Mouse (Mus musculus) ES-E14 (cell line): ENCODE measurements around the gene Cbl. TPM values are rescaled to one million over a fixed set of nuclear protein-coding genes. Genes with fewer than 3 reads are reported as not detected.
A peak's percentile ranks its signal among the peaks of the same experiment; 100 is the strongest.

Experiments used
- DNase-seq: peaks from one replicate; pipeline ENCODE4 v3.0.0-alpha.2; 2013; ENCODE audit warnings: low read depth, low spot score
- H3K27ac ChIP-seq: 2 replicates; pipeline ENCODE4 v1.5.1; 2012; ENCODE audit warnings: low read depth, mild to moderate bottlenecking, low read length, moderate library complexity, mixed read lengths; ENCODE audit not compliant: poor library complexity, insufficient read depth, severe bottlenecking
- H3K36me3 ChIP-seq: 2 replicates; pipeline ENCODE4 v1.6.1; 2012; ENCODE audit warnings: mild to moderate bottlenecking, low read length, moderate library complexity, mixed read lengths; ENCODE audit not compliant: control insufficient read depth, poor library complexity, insufficient read depth, severe bottlenecking
- H3K4me1 ChIP-seq, 2 experiments: fragments of 150-350 bp in 1 of 2; sonication (generic) in 1 of 2; 2 replicates each; pipeline ENCODE4 v1.6.1; 2012; ENCODE audit warnings: low read length in 2 of 2, mild to moderate bottlenecking in 1 of 2, mixed read lengths in 1 of 2; ENCODE audit not compliant: control insufficient read depth in 2 of 2, insufficient read depth in 2 of 2, poor library complexity in 1 of 2
- H3K4me3 ChIP-seq, 2 experiments: fragments of 150-350 bp in 1 of 2; sonication (generic) in 1 of 2; 2 replicates each; pipeline ENCODE4 v1.5.1; 2012; ENCODE audit warnings: low read length in 2 of 2, low read depth in 1 of 2, mild to moderate bottlenecking in 1 of 2, mixed read lengths in 1 of 2; ENCODE audit not compliant: insufficient read depth in 1 of 2, poor library complexity in 1 of 2, severe bottlenecking in 1 of 2
- H3K9ac ChIP-seq: 2 replicates; pipeline ENCODE4 v1.6.1; 2012; ENCODE audit warnings: low read depth, mild to moderate bottlenecking, low read length, mixed read lengths; ENCODE audit not compliant: poor library complexity, insufficient read depth, severe bottlenecking
- H3K9me3 ChIP-seq: fragments of 150-350 bp; sonication (generic); 2 replicates; pipeline ENCODE4 v1.6.1; 2012; ENCODE audit warnings: low read depth, mild to moderate bottlenecking, low read length; ENCODE audit not compliant: control insufficient read depth, insufficient read depth
- CHD2 ChIP-seq: IDR thresholded peaks from 2 replicates; pipeline ENCODE4 v1.6.1; 2014; ENCODE audit warnings: mild to moderate bottlenecking, low read depth, low read length, inconsistent platforms
- HCFC1 ChIP-seq: IDR thresholded peaks from 2 replicates; pipeline ENCODE4 v1.6.1; 2012; ENCODE audit warnings: low read length, inconsistent platforms, borderline replicate concordance; ENCODE audit not compliant: insufficient read depth
- MAFK ChIP-seq: IDR thresholded peaks from 2 replicates; pipeline ENCODE4 v1.6.1; 2014; ENCODE audit warnings: mild to moderate bottlenecking, low read depth, low read length, inconsistent platforms; ENCODE audit not compliant: insufficient read depth
- ZC3H11A ChIP-seq: IDR thresholded peaks from 2 replicates; pipeline ENCODE4 v1.6.1; 2012; ENCODE audit warnings: low read depth, mild to moderate bottlenecking, inconsistent platforms, low read length, borderline replicate concordance
- ZNF384 ChIP-seq: IDR thresholded peaks from 2 replicates; pipeline ENCODE4 v1.6.1; 2012; ENCODE audit warnings: low read depth, low read length, inconsistent platforms
- in situ Hi-C, 2 experiments: fragments of 600-800 bp; cut with MboI; formaldehyde crosslinking; loops; one replicate each; pipeline ENCODE4 v1.15.1; 2025; ENCODE audit warnings: low sequenced_read_pairs in 2 of 2, inconsistent platforms in 1 of 2; ENCODE audit not compliant: unreplicated experiment in 2 of 2
- total RNA-seq: library from RNA; depleted of rRNA; stranded (reverse); fragments of 300-350 nt; gene quantifications from 2 replicates; pipeline ENCODE4 v1.2.3, GENCODE M21; 2012; rRNA removed

Gene Cbl
- total RNA-seq, 1 experiment, result 17.3 TPM

GRCm38 (mm10) chr9:44096536-44096935 is 137.3 kb downstream of the Cbl start:
- Histone ChIP-seq H3K9me3 (no peaks in the 10 kb centered on the region), H3K4me3 (no peak overlapping the region), H3K36me3 (peaks cover 4% of the 10 kb centered on the region; the same call in 1 of the 2 replicates), H3K27ac (no peak overlapping the region), H3K4me1 (peaks cover 0 to 4% of the 10 kb centered on the region in 2 experiments; a peak in 1 of 4 replicates), H3K9ac (no peak overlapping the region)
- TF ChIP-seq MAFK, result no peak
- TF ChIP-seq HCFC1, result no peak
- no peak for TF ChIP-seq ZC3H11A
- no peak for TF ChIP-seq CHD2
- no peak for TF ChIP-seq ZNF384
- no peak for DNase-seq
- in situ Hi-C loops, result no loop called here

GRCm38 (mm10) chr9:44095781-44096180 is 138.1 kb downstream of the Cbl start:
- Histone ChIP-seq H3K4me1 (peaks cover 0 to 2% of the 10 kb centered on the region in 2 experiments; a peak in 1 of 4 replicates), H3K9ac (no peak overlapping the region), H3K36me3 (peaks cover 4% of the 10 kb centered on the region; the same call in 1 of the 2 replicates), H3K4me3 (no peak overlapping the region), H3K27ac (no peak overlapping the region), H3K9me3 (no peaks in the 10 kb centered on the region)
- in situ Hi-C loops, result no loop called here
- DNase-seq, result no peak
- TF ChIP-seq HCFC1 (no peak), CHD2 (no peak), MAFK (no peak), ZNF384 (no peak), ZC3H11A (no peak)

- H3K4me3 ChIP-seq, result no peak overlapping the region
- H3K4me1 ChIP-seq, result peaks cover 0 to 7% of the 10 kb centered on the region in 2 experiments; a peak in 2 of 4 replicates
- H3K9ac ChIP-seq, result no peak overlapping the region
- no peak for DNase-seq
- H3K36me3 ChIP-seq, result peaks cover 4% of the 10 kb centered on the region; the same call in 1 of the 2 replicates
- no peak overlapping the region for H3K27ac ChIP-seq
- in situ Hi-C loops, result no loop called here
- no peak for TF ChIP-seq ZC3H11A
- TF ChIP-seq MAFK, result no peak
- no peaks in the 10 kb centered on the region for H3K9me3 ChIP-seq
Measured at GRCm38 (mm10) chr9:44094737-44095136, 139.1 kb downstream of the Cbl start.

GRCm38 (mm10) chr9:44093612-44094503 is 140.0 kb downstream of the Cbl start:
- Histone ChIP-seq H3K4me3 (no peak overlapping the region), H3K9ac (no peak overlapping the region), H3K4me1 (peaks cover 0 to 14% of the 10 kb centered on the region in 2 experiments; a peak in 3 of 4 replicates), H3K9me3 (no peaks in the 10 kb centered on the region), H3K36me3 (peaks cover 4% of the 10 kb centered on the region; the same call in 1 of the 2 replicates), H3K27ac (no peak overlapping the region)
- in situ Hi-C loops, result no loop called here
- TF ChIP-seq ZC3H11A (peak; percentile 34; the same call in 1 of the 2 replicates), MAFK (no peak), HCFC1 (no peak), CHD2 (no peak), ZNF384 (peak; percentile 61; the same call in 1 of the 2 replicates)
- DNase-seq, result no peak

Other genes with a start within 250 kb of the Cbl start
- 10.2 and 15.8 TPM in 2 replicates for gene Thy1, start 190.7 kb downstream of the Cbl start, total RNA-seq
- 3.9 and 4.0 TPM in 2 replicates for gene Usp2, start 167.0 kb downstream of the Cbl start, total RNA-seq
- gene Mfrp, start 132.3 kb downstream of the Cbl start, total RNA-seq, result 0.09 and 0.11 TPM in 2 replicates
- gene C1qtnf5, start 126.8 kb downstream of the Cbl start, total RNA-seq, result 0.79 and 1.6 TPM in 2 replicates
- 0.18 and 0.26 TPM in 2 replicates for gene Gm49380, start 120.5 kb downstream of the Cbl start, total RNA-seq
- gene Rnf26, start 120.5 kb downstream of the Cbl start, total RNA-seq, result 19.9 and 23.1 TPM in 2 replicates
- 53.1 and 108 TPM in 2 replicates for gene Mcam, start 99.6 kb downstream of the Cbl start, total RNA-seq
- not detected in 2 replicates for gene Ccdc153, start 6.6 kb upstream of the Cbl start, total RNA-seq
- 0.32 and 1.1 TPM in 2 replicates for gene Pdzd3, start 17.4 kb upstream of the Cbl start, total RNA-seq
- 0.63 and 1.1 TPM in 2 replicates for gene Nlrx1, start 34.5 kb upstream of the Cbl start, total RNA-seq
- 0.45 and 0.53 TPM in 2 replicates for gene Abcg4, start 54.6 kb upstream of the Cbl start, total RNA-seq
- 29.1 and 38.3 TPM in 2 replicates for gene Hinfp, start 71.6 kb upstream of the Cbl start, total RNA-seq
- 9.0 and 13.9 TPM in 2 replicates for gene C2cd2l, start 86.2 kb upstream of the Cbl start, total RNA-seq
- gene Dpagt1, start 92.0 kb upstream of the Cbl start, total RNA-seq, result 16.3 and 17.9 TPM in 2 replicates
- gene H2afx, start 100.6 kb upstream of the Cbl start, total RNA-seq, result 967 and 1,137 TPM in 2 replicates
- gene Hmbs, start 110.2 kb upstream of the Cbl start, total RNA-seq, result 69.9 and 71.3 TPM in 2 replicates
- gene Vps11, start 127.6 kb upstream of the Cbl start, total RNA-seq, result 35.0 and 35.8 TPM in 2 replicates
- gene Hyou1, start 145.4 kb upstream of the Cbl start, total RNA-seq, result 246 and 320 TPM in 2 replicates
- gene Slc37a4, start 162.8 kb upstream of the Cbl start, total RNA-seq, result 9.8 and 10.0 TPM in 2 replicates
- 1,792 and 2,115 TPM in 2 replicates for gene Rps25, start 173.1 kb upstream of the Cbl start, total RNA-seq
- 88.2 and 95.1 TPM in 2 replicates for gene Trappc4, start 173.6 kb upstream of the Cbl start, total RNA-seq
- 38.3 and 57.0 TPM in 2 replicates for gene Ccdc84, start 184.5 kb upstream of the Cbl start, total RNA-seq
- gene Foxr1, start 207.1 kb upstream of the Cbl start, total RNA-seq, result 0.79 and 1.9 TPM in 2 replicates
- gene Upk2, start 220.9 kb upstream of the Cbl start, total RNA-seq, result 0.31 and 1.1 TPM in 2 replicates
- gene Bcl9l, start 248.8 kb upstream of the Cbl start, total RNA-seq, result 4.9 and 6.7 TPM in 2 replicates